Mouse (Mus musculus) kidney, adult 2 months (tissue): ENCODE measurements at regions not wholly inside any gene's neighbourhood (a gene's known extent, or its start where the extent isn't known, plus 50 kb on each side); places are given as distances from the start of the nearest gene placed in this dataset.

Experiments used
- CTCF ChIP-seq: fragments of 200-500 bp; conservative IDR thresholded peaks from 2 replicates; pipeline ENCODE4 v1.5.1; 2011; ENCODE audit warnings: low read depth, mild to moderate bottlenecking, control low read depth, low read length, moderate library complexity, mixed read lengths; ENCODE audit not compliant: insufficient read depth, insufficient read length
- POLR2A ChIP-seq: fragments of 200-500 bp; IDR thresholded peaks from one replicate; pipeline ENCODE4 v1.6.1; 2011; ENCODE audit warnings: low read depth, low read length, control low read depth

DNA sequence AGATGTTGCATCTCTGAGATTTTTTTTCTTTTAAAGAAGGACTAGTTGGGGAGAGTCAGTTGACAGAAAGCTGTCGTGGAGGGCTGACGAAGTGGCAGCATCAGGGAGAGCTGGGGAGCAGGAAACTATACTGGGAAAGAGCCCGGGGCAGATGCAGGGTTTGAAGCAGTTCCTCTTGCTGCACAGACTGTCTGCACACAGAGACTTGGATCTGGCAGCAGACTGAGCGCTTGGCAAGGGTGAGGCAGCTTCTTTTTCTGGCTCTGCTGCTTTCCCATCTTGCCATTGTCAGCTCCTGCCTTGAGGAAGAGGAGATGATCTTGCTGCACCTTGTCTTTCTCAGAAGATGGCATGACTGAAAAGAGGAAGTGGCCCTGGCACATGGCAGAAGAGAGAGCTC lies 55.2 kb downstream of the Gm10192 start:
- TF ChIP-seq CTCF (no peak), POLR2A (no peak)
